Mouse (Mus musculus) lung, adult 2 months (tissue): ENCODE data around the gene Asic2. TPM values are rescaled to one million over a fixed set of nuclear protein-coding genes. Genes with fewer than 3 reads are reported as not detected.

Source experiments
- DNase-seq: peaks from one replicate; pipeline ENCODE4 v3.0.0; 2022
- H3K4me1 ChIP-seq: fragments of 200-500 bp; 2 replicates; pipeline ENCODE4 v1.6.1; 2011; ENCODE audit warnings: low read length; ENCODE audit not compliant: control insufficient read depth, insufficient read depth
- H3K4me3 ChIP-seq: fragments of 200-500 bp; replicated peaks from 2 replicates; pipeline ENCODE3; 2011; ENCODE audit warnings: low read depth, mild to moderate bottlenecking, control low read depth, low read length; ENCODE audit errors: extremely low read depth
- CTCF ChIP-seq: fragments of 200-500 bp; IDR thresholded peaks from 2 replicates; pipeline ENCODE4 v1.5.1; 2011; ENCODE audit warnings: mild to moderate bottlenecking, low read length, control low read depth; ENCODE audit not compliant: insufficient read depth
- POLR2A ChIP-seq: fragments of 200-500 bp; IDR thresholded peaks from 2 replicates; pipeline ENCODE4 v1.6.1; 2011; ENCODE audit warnings: low read depth, mild to moderate bottlenecking, control low read depth, low read length, borderline replicate concordance; ENCODE audit errors: extremely low read depth
- WGBS: fragments of 180-500 bp; shearing (Covaris S2); methylation state at CpG from one replicate; pipeline ENCODE4 v1.1.7; 2018; 5-methylcytosine and 5-hydroxymethylcytosine counted together
- polyA plus RNA-seq: library from polyadenylated mRNA; depleted of rRNA; stranded (reverse); fragments of >200 nt; gene quantifications from 2 replicates; pipeline ENCODE4 v1.2.3, GENCODE M21; 2012

Gene Asic2
- polyA plus RNA-seq, 1 experiment: 0.04 TPM

- WGBS: 50% methylated on average over 3 of the region's 3 CpGs
Measured at GRCm38 (mm10) chr11:80887021-80887420, 1081.2 kb downstream of the Asic2 start.

GRCm38 (mm10) chr11:80886365-80886764 lies 1081.9 kb downstream of the Asic2 start:
- TF ChIP-seq CTCF (no peak), POLR2A (no peak)
- DNase-seq: no peak
- 77% methylated on average over 7 of the region's 7 CpGs for WGBS

More at GRCm38 (mm10) chr11:80887021-80887420, 1081.2 kb downstream of the Asic2 start:
- H3K4me1 ChIP-seq: no peaks in the 10 kb centered on the region
- DNase-seq: peak; percentile 11
- no peak overlapping the region for H3K4me3 ChIP-seq
- TF ChIP-seq POLR2A (no peak), CTCF (no peak)

GRCm38 (mm10) chr11:80884521-80885231 lies 1083.6 kb downstream of the Asic2 start:
- no peaks in the 10 kb centered on the region for H3K4me1 ChIP-seq
- WGBS: 72% methylated on average over 6 of the region's 6 CpGs
- no peak overlapping the region for H3K4me3 ChIP-seq
- no peak for DNase-seq
- TF ChIP-seq CTCF (no peak), POLR2A (no peak)

More at GRCm38 (mm10) chr11:80886365-80886764, 1081.9 kb downstream of the Asic2 start:
- no peak overlapping the region for H3K4me3 ChIP-seq
- H3K4me1 ChIP-seq: no peaks in the 10 kb centered on the region

- no peak for DNase-seq
- 81% methylated on average over 7 of the region's 7 CpGs for WGBS
- Histone ChIP-seq H3K4me3 (no peak overlapping the region), H3K4me1 (peaks cover 1% of the 10 kb centered on the region; the same call in 1 of the 2 replicates)
- no peak for TF ChIP-seq CTCF
- TF ChIP-seq POLR2A: no peak
Measured at GRCm38 (mm10) chr11:80882229-80882810, 1085.9 kb downstream of the Asic2 start.

- DNase-seq: no peak
- WGBS: 65% methylated on average over 2 of the region's 2 CpGs
- Histone ChIP-seq H3K4me1 (peaks cover 2% of the 10 kb centered on the region; the same call in 1 of the 2 replicates), H3K4me3 (no peak overlapping the region)
- TF ChIP-seq POLR2A: no peak
- TF ChIP-seq CTCF: no peak
Measured at GRCm38 (mm10) chr11:80878026-80878425, 1090.2 kb downstream of the Asic2 start.

GRCm38 (mm10) chr11:80877131-80877651 lies 1091.1 kb downstream of the Asic2 start:
- Histone ChIP-seq H3K4me3 (no peak overlapping the region), H3K4me1 (peaks cover 2% of the 10 kb centered on the region; the same call in 1 of the 2 replicates)
- no peak for TF ChIP-seq POLR2A
- TF ChIP-seq CTCF: no peak
- 33% methylated on average over 11 of the region's 11 CpGs for WGBS
- DNase-seq: no peak

GRCm38 (mm10) chr11:80872509-80873474 lies 1095.5 kb downstream of the Asic2 start:
- peak; percentile 73 for DNase-seq
- WGBS: 56% methylated on average over 17 of the region's 17 CpGs
- TF ChIP-seq CTCF: peak; percentile 90
- no peak for TF ChIP-seq POLR2A
- peaks cover 2% of the 10 kb centered on the region; the same call in 1 of the 2 replicates for H3K4me1 ChIP-seq
- no peak overlapping the region for H3K4me3 ChIP-seq

GRCm38 (mm10) chr11:80868039-80868438 lies 1100.2 kb downstream of the Asic2 start:
- WGBS: 100% methylated on average over 1 of the region's 1 CpGs

GRCm38 (mm10) chr11:80862941-80863340 lies 1105.3 kb downstream of the Asic2 start:
- TF ChIP-seq CTCF (no peak), POLR2A (no peak)
- no peak for DNase-seq
- 87% methylated on average over 7 of the region's 7 CpGs for WGBS
- Histone ChIP-seq H3K4me1 (no peaks in the 10 kb centered on the region), H3K4me3 (no peak overlapping the region)

More at GRCm38 (mm10) chr11:80868039-80868438, 1100.2 kb downstream of the Asic2 start:
- H3K4me3 ChIP-seq: no peak overlapping the region
- TF ChIP-seq CTCF (no peak), POLR2A (no peak)
- H3K4me1 ChIP-seq: no peaks in the 10 kb centered on the region
- no peak for DNase-seq
